Mouse (Mus musculus): ENCODE measurements around the gene Lin9.
"Not testable (repeated sequence)": the region's sequence is repeated elsewhere in the genome, so short reads cannot be mapped to it uniquely, and the experiment has no call there.

Lin9 gene

DNA sequence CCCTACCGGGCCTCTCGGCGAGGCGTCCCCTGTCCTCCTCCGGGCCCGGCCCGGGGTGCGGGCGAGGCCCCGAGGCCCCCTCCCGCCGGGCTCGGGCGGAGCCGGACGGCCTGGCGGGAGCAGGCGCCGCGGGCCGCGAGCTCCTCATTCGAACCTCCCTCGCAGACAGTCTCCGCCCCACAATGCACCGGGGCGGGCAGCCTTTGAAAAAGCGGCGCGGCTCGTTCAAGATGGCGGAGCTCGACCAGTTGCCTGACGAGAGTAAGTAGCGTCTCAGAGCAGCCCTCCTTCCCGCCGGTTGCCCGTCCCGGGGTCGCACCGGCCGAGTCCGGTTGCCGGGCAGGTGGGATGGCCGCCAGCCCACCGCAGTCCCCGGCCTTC is at the start of gene Lin9:
Gene Lin9 (plus strand): TSS at position 14 of the 381 bp plus-strand sequence.
- peak; percentile 65 for DNase-seq (ENCODE audit: low spot score)

DNA sequence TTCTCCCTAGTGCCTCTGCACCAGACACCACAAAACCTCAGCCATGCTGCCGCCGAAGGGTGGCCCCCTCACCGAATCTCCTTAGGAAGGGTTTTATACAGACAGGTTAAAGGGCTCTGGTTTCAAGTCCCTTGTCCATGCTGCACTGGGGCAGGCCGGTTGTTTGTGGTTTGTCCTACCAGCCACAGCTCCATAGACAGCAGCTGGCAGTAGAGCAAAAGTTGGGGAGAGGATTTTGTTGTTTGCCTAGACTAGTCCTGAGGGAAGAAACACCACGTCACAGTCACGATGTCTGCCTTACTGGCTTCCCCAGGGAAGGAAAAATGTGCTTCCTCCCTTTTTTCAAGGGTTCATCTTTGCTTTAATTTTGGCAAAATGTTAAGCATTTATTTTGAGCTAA is 40.4 kb upstream of the Lin9 start:
- no peak for DNase-seq (ENCODE audit: low spot score)

DNA sequence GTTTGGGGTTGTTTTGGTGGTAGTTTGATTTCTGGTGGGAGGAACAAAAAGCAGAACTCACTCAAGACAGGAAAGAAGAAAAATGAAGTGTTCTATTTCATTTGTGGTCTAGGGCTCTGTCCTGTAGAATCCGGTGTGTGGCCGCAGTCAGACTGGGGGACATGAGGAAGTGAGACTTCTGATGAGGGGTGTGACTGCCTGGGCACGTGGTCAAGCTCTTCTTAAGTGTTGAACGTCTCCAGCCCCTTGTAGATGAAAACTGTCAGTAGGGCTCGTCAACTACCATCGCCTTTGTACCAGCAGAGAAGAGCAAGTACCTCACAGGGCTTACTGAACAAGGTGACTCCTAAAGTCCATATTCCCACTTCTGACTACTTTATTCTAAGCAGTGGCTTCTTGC is 39.1 kb upstream of the Lin9 start:
- DNase-seq (ENCODE audit: low spot score) = no peak

- DNase-seq (ENCODE audit: low spot score) = peak; percentile 66
These were observed 36.4 kb upstream of the Lin9 start for GRCm38 (mm10) chr1:180604579-180604978.

DNA sequence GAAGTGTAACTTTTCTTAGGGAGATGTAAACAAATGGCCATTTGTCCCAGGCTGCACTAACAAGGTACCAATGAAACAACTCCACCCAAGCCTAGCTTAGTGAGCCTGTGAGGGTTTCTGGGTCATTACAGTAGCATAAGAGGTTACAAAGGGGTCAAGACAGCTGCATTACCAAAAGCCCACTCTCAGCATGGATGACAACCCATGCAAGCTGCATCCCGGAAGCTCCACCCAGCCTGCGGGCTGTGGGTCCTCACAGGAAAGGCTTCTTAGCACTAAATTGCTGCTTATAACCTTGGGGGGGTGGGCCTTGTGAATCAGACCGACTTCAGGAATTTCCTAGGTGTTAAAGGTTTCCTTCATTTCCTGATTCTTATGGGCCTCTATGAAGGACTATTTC is 34.8 kb upstream of the Lin9 start:
- DNase-seq (ENCODE audit: low spot score) = no peak

- no peak for DNase-seq (ENCODE audit: low spot score)
These were observed 34.0 kb upstream of the Lin9 start for GRCm38 (mm10) chr1:180606796-180607577.

DNA sequence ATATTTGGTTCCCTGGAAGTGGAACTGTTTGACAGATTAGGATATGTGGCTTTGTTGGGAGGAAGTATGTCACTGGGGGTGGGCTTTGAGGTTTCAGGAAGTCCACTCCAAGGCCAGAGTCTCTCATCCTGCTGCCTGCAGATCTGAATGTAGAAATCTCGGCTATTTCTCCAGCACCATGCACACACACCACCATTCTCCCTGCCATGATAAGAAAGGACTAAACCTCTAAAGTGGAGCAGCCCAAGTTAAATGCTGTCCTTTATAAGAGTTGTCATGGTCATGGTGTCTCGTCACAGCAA is 33.4 kb upstream of the Lin9 start:
- DNase-seq (ENCODE audit: low spot score) = no peak

- not testable (repeated sequence) for DNase-seq (ENCODE audit: low spot score)
These were observed 29.1 kb upstream of the Lin9 start for GRCm38 (mm10) chr1:180611842-180612241.

- DNase-seq (ENCODE audit: low spot score) = no peak
These were observed 24.2 kb upstream of the Lin9 start for GRCm38 (mm10) chr1:180616762-180617161.

DNA sequence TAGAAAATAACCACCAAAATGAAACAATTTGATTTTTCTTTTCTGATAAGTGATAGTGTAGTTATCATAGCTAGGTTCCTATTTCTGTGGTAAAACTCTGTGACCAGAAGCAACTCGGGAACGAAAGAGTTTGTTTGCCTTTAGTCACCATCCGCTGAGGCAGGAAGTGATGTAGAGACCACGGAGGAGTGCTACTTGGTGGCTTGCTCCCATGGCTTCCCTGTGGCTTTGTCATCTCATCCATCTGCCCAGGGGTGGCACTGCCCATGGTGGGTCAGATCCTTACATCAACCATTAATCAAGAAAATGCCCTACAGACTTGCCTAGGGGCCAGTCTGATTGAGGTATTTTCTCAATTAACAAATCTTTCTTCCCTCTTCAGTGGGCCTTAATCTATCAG is 18.6 kb upstream of the Lin9 start:
- no peak for DNase-seq (ENCODE audit: low spot score)

- no peak for DNase-seq (ENCODE audit: low spot score)
These were observed 17.0 kb upstream of the Lin9 start for GRCm38 (mm10) chr1:180623911-180624310.

DNA sequence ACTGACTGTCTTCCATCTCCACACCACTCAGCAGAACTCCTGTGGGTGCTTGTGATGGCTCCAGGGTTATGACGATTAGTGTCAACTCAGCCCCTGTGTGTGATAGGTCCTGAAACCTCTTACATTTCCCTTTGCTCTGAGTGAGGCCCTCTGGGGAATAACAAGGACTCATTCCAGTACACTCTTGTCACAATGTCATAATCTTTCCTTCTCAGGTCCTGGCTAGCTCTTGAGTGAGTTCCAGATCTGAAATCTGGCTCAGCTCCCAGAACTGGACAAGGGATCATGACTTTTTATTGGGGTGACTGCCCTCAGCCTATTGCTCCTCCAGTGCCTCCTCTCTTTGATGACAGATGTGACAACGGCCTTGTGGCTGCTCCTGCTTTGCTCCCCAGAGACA is 14.8 kb upstream of the Lin9 start:
- DNase-seq (ENCODE audit: low spot score) = no peak

GRCm38 (mm10) chr1:180637796-180638195 is 3.2 kb upstream of the Lin9 start:
- not testable (repeated sequence) for DNase-seq (ENCODE audit: low spot score)

DNA sequence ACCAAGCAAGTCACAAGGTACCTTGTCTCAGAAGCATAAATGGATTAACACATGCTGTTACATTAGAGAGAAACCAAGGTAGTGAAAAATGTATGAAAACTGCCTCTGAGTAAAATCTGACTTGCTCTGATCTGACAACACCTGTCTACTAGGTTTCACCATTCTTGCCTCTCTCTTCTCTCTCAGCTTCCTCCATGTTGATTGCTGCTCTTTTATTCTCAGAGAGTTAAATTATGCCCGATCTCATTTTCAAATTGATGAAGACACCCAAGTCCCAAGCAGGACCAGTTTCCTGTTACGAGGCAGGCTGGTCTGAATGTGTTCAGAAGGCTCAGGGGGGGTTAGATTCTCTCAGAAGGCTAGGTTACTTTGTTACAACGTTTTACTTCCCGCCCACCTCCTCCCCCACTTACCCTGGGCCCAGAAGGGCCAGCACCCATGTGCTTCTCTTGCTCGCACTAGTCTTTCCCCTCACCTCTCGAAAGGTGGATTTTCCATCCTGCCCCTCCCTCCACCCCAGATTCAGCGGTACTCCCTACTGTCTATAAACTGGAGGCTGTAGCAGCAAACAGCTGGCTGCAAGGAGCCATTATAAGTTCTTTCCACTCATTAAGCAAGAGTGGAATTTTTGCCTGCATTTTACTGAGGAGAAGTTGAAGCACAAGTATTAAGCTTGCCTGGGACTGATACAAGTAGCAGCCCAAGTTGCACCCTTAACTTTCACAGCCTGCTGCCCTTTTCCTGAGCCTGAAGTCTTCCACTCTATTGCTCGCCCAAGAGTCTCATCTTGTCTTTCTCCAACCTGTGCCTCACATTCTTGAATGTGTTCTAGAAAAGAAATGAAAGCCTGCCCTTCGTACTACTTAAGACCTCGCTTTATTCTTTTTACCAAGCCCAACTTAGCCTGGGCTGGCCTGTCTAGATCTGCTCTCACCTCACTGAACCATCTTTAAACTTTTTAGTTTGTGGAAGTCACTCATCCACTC is 1.2 kb upstream of the Lin9 start:
- no peak for DNase-seq (ENCODE audit: low spot score)

DNA sequence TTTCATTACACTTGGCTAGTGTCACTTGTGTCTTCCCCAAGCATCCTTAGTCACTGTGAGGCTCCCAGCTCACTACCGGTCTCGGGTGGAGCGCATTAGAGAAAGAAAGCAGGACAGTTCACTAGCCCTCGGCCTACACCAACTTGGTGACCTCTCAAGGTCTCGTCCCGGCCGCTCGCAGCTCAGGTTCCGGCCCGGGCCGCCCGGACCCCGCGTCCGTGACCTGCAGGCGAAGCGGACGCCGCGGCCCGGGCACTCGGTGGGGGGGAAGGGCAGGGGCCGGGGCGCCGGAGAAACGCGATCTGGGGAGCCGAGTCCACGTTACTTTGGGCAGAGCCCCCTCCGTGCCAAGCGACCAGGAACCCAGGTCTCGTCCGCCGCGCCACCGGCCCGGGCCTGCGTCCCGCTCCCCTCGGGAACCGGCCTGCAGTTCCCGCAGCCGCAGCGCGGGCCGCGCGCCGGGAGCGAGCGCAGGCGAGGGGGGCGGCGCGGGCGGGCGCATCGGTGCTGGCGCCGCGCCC is 285 bp upstream of the Lin9 start:
- DNase-seq (ENCODE audit: low spot score) = no peak

GRCm38 (mm10) chr1:180641518-180642227 is 723 bp downstream of the Lin9 start:
- DNase-seq (ENCODE audit: low spot score) = no peak

- no peak for DNase-seq (ENCODE audit: low spot score)
These were observed 1.2 kb downstream of the Lin9 start for GRCm38 (mm10) chr1:180642228-180642564.

- DNase-seq (ENCODE audit: low spot score) = no peak
These were observed 50.3 kb downstream of the Lin9 start for GRCm38 (mm10) chr1:180691284-180691683.

GRCm38 (mm10) chr1:180696626-180697352 is 55.8 kb downstream of the Lin9 start, which contains the start of gene Mixl1:
TSS of gene Mixl1 (minus strand) at chr1:180697034.
- no peak for DNase-seq (ENCODE audit: low spot score)

- no peak for DNase-seq (ENCODE audit: low spot score)
These were observed 57.1 kb downstream of the Lin9 start for GRCm38 (mm10) chr1:180698063-180698462.

- DNase-seq (ENCODE audit: low spot score) = no peak
These were observed 62.5 kb downstream of the Lin9 start for GRCm38 (mm10) chr1:180703400-180703799.

DNA sequence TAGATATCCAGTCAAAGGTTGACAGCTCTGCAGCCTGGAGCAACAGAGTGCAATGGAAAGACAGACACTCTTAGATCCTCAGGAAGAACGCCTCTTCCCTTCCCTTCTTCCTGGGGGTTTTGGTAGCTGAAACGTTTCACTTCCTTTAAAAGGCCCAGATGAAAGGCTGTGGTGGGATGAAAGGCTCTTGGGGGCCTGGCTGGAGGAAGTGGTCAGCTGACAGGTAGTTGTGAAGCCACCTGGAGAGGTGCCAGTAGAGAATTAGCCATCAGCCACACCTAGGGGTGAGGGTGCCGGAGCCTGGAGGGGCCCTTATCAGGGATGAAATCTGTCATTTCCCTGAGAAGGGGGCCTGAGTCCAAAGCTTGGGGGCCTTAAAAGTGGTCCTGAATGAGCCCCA is 66.4 kb downstream of the Lin9 start:
- DNase-seq (ENCODE audit: low spot score) = no peak

Data from layer of hippocampus, adult 9-10 months (tissue).